Mouse (Mus musculus): ENCODE data around the gene Ttc37.

DNA sequence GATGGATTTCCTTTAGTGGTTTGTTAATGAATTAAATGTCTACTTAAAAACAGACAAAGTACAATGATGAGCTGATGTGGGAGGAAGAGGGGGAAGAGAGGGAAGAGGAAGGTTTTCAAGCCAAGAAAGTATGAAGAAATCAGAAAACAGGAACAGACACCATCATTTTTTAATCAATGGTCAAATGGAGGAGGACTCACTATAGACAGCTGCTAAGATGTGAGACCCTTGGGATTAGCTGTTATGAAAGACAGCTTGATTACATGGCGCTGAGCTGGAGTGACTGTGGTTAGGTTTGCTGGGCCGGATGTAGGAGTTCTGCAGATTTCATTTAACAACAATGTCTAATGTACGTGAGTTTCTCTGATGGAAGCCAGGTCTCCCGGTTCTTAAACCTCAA is 35.0 kb upstream of the Ttc37 start:
- TF ChIP-seq CTCF (IDR thresholded peaks at IDR 0.05; ENCODE audit: borderline replicate concordance, insufficient read depth, low read length) (no peak), POLR2A (IDR thresholded peaks at IDR 0.05; ENCODE audit: low read depth, low read length) (no peak)
